Mouse (Mus musculus) embryonic facial prominence, embryonic 11.5 days (tissue): Measurements from ENCODE around the gene Gm20388. TPM values are rescaled to one million over a fixed set of nuclear protein-coding genes. Genes with fewer than 3 reads are reported as not detected.

Source experiments
- ATAC-seq: fragments of 200-750 bp; cut with Nextera tagmentation; replicated peaks from 2 replicates; pipeline ENCODE4 v1.8.0; 2017; ENCODE audit warnings: low read depth; ENCODE audit not compliant: insufficient number of reproducible peaks, low FRiP score, low TSS enrichment
- DNase-seq: peaks from one replicate; pipeline ENCODE4 v3.0.0-alpha.2; 2015; ENCODE audit warnings: low spot score
- H3K27ac ChIP-seq: fragments of 300-500 bp; sonication (generic); replicated peaks from 2 replicates; pipeline ENCODE4 v1.5.1; 2014; ENCODE audit warnings: mild to moderate bottlenecking, low read depth, low read length, control low read depth
- H3K27me3 ChIP-seq: fragments of 300-500 bp; sonication (generic); 2 replicates; pipeline ENCODE4 v1.6.1; 2014; ENCODE audit warnings: mild to moderate bottlenecking, low read length, moderate library complexity, mixed read lengths; ENCODE audit not compliant: control insufficient read depth, insufficient read depth
- H3K36me3 ChIP-seq: fragments of 300-500 bp; sonication (generic); replicated peaks from 2 replicates; pipeline ENCODE4 v1.6.1; 2014; ENCODE audit warnings: low read depth, mild to moderate bottlenecking, low read length, moderate library complexity, mixed read lengths; ENCODE audit not compliant: control insufficient read depth, insufficient read depth
- H3K4me1 ChIP-seq: fragments of 300-500 bp; sonication (generic); 2 replicates; pipeline ENCODE4 v1.6.1; 2014; ENCODE audit warnings: low read length, mixed read lengths; ENCODE audit not compliant: control insufficient read depth, insufficient read depth
- H3K4me2 ChIP-seq: fragments of 300-500 bp; sonication (generic); 2 replicates; pipeline ENCODE4 v1.6.1; 2014; ENCODE audit warnings: low read depth, mild to moderate bottlenecking, control low read depth, low read length, moderate library complexity
- H3K4me3 ChIP-seq: fragments of 300-500 bp; sonication (generic); 2 replicates; pipeline ENCODE4 v1.5.1; 2014; ENCODE audit warnings: low read depth, low read length, control low read depth
- H3K9ac ChIP-seq: fragments of 300-500 bp; sonication (generic); replicated peaks from 2 replicates; pipeline ENCODE4 v1.6.1; 2014; ENCODE audit warnings: mild to moderate bottlenecking, control low read depth, low read length
- H3K9me3 ChIP-seq: fragments of 300-500 bp; sonication (generic); replicated peaks from 2 replicates; pipeline ENCODE4 v1.6.1; 2016; ENCODE audit warnings: mild to moderate bottlenecking, low read length, inconsistent platforms, mixed read lengths; ENCODE audit not compliant: control insufficient read depth
- WGBS: fragments of 180-500 bp; shearing (Covaris S2); extraction: QIAGEN DNeasy Blood & Tissue Kit; methylation state at CpG from one replicate; pipeline ENCODE4 v1.1.7; 2014; 5-methylcytosine and 5-hydroxymethylcytosine counted together
- polyA plus RNA-seq: library from polyadenylated mRNA; unstranded; fragments of >200 nt; fragmentation: Nextera tagmentation; extraction: Ambion mirVana; gene quantifications from 2 replicates; pipeline ENCODE4 v1.2.1, GENCODE M21; 2014

The Gm20388 gene
- polyA plus RNA-seq, 1 experiment from 2014 or later, result 3.1 TPM

DNA sequence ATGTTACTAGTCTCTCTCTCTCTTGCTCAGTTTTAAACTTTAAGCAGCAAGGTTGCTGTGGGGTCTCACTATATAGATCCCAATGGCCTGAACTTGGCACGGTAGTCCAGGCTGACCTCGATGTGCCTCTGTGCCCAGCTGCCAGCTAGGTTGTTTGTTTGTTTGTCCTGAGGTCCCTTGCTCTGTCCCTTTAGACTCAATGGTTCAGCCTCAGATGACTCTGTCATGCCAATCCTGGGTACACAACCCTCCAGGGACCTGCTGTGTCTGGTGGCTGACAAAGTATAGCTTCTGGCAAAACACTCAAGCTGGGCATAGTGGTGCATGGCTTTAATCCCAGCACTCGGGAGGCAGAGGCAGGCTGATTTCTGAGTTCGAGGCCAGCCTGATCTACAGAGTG, 337.8 kb downstream of the Gm20388 start:
- no peak for DNase-seq
- 95% methylated on average over 4 of the region's 4 CpGs for WGBS

DNA sequence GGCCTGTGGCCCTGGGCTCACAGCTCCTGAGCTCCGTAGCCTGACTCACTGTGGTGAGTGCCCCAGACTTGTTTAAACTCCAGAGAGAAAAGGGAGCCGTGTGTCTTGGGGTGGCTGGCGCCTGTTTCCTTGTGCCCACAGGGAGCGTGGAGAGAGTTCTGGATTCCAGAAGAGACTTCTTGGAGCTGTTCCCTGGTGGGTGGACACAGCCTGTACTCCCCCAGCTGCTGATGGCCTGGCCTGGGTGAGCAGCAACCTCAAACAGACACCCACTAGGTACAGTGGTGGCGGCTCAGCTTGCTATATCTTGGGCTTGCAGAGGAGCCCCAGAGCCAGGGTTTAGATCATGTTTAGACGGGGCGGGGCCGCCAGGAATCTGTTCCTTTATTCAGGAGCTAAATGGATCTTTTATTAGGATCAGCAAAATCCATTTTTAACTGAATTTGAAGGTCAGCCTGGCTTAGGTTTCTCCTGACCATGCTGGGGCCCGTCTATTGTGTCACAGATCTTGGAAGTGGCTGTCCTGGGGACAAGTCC, 339.2 kb downstream of the Gm20388 start:
- Histone ChIP-seq H3K27ac (no peak overlapping the region), H3K9me3 (no peaks in the 10 kb centered on the region), H3K9ac (no peak overlapping the region), H3K27me3 (no peaks in the 10 kb centered on the region), H3K4me1 (no peaks in the 10 kb centered on the region), H3K4me3 (no peak overlapping the region), H3K4me2 (no peak overlapping the region), H3K36me3 (no peaks in the 10 kb centered on the region)
- no peak for DNase-seq
- 79% methylated on average over 9 of the region's 9 CpGs for WGBS
- no peak for ATAC-seq

More for the DNA sequence above, 337.8 kb downstream of the Gm20388 start:
- no peaks in the 10 kb centered on the region for H3K27me3 ChIP-seq
- ATAC-seq, result no peak
- no peak overlapping the region for H3K27ac ChIP-seq
- H3K36me3 ChIP-seq, result no peaks in the 10 kb centered on the region; the same call in none of the 2 replicates
- no peak overlapping the region for H3K4me2 ChIP-seq
- H3K9me3 ChIP-seq, result no peaks in the 10 kb centered on the region; the same call in 1 of the 2 replicates
- H3K4me1 ChIP-seq, result no peaks in the 10 kb centered on the region
- H3K9ac ChIP-seq, result no peak overlapping the region
- no peak overlapping the region for H3K4me3 ChIP-seq

DNA sequence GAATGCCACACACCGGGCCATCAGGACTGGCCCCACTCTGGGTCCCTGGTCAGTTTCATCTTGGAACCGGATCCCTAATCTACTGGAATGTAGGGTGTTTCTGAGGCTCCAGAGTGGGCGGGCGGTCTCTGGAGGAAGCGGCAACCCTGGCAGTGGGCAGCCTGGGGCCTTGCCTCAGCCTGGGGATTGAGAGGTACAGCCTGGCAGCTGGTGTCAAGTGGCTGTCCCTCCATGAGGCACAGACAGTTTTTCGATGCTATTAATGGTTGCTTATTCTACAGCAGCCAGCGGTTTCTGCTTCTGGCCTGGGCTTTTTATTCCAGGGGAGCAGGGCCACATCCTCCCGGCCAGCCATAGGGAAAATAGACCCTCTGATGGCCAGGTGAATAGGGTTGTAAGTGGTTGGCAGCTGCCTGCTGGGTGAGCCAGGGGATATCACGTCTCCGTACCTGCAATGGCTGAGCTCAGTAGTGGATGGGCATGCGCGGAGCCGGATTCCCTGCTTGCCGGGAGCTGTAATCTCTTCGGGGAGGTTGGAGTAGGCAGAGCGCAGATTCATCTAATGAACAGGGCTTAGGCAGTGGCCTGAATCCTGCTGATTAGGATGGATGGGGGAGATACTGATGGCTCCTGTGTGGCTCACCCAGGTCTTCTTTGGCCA, 340.2 kb downstream of the Gm20388 start:
- H3K4me1 ChIP-seq, result no peaks in the 10 kb centered on the region
- H3K9me3 ChIP-seq, result no peaks in the 10 kb centered on the region
- no peaks in the 10 kb centered on the region for H3K36me3 ChIP-seq
- DNase-seq (no peak), ATAC-seq (no peak)
- H3K27me3 ChIP-seq, result no peaks in the 10 kb centered on the region
- H3K27ac ChIP-seq, result no peak overlapping the region
- no peak overlapping the region for H3K4me3 ChIP-seq
- no peak overlapping the region for H3K4me2 ChIP-seq
- H3K9ac ChIP-seq, result no peak overlapping the region
- 71% methylated on average over 16 of the region's 16 CpGs for whole genome bisulfite sequencing

DNA sequence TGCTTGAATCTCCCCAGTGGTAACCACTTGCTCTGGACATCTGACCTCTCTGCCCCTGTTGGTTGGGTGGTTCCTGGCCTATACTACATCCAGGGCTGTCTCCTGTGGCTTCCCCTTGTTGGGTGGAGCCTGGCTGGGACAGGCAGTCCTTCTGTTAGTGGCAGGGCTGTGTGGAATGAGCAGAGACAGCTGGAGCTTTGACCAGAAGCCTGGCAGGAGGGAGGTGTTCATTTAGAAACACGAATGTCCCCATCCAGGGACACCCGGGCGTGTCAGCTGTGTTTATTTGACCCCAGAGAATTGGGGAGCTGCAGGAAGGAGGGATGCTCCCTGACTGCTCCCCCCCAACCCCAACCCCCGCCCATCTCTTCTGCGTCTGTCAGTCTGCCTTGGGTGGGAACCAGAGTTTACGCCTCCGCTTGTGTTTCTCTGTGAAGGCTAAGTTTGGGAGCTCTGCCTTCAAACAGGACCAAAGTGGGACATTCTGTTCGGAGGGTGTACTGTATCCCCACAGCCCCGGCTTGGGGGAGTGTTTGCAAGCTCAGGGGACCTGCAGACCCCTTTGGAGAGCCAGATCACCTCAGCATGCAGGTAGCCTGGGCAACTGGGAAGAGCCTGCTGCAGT, 340.9 kb downstream of the Gm20388 start:
- Histone ChIP-seq H3K4me2 (no peak overlapping the region), H3K9me3 (no peaks in the 10 kb centered on the region), H3K36me3 (no peaks in the 10 kb centered on the region), H3K9ac (no peak overlapping the region), H3K4me3 (no peak overlapping the region), H3K27ac (no peak overlapping the region), H3K4me1 (no peaks in the 10 kb centered on the region), H3K27me3 (no peaks in the 10 kb centered on the region)
- 77% methylated on average over 9 of the region's 9 CpGs for WGBS
- no peak for ATAC-seq
- no peak for DNase-seq

DNA sequence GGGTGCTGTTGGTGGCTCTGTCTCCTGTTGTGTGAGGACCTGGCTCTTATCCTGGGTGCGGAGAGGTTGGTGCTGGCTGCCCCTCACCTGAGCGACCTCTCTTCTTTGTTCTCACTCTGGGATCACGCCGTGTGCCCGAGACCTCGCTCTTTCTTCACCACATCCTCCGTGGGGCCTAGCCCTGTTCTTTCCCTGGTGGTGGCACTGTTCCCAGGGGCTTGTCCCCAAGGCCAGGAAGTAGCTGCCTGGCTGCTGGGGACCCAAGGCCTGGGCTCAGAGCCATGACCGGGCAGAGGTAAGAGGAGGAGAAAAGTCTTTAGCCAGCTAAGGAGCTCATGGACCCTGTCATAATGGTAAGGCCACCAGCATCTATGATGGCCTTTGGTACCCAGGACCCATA, 343.0 kb downstream of the Gm20388 start:
- H3K36me3 ChIP-seq, result no peaks in the 10 kb centered on the region
- H3K27me3 ChIP-seq, result no peaks in the 10 kb centered on the region
- no peaks in the 10 kb centered on the region for H3K9me3 ChIP-seq
- H3K4me2 ChIP-seq, result no peak overlapping the region
- WGBS, result 86% methylated on average over 8 of the region's 8 CpGs
- no peaks in the 10 kb centered on the region; the same call in 1 of the 2 replicates for H3K4me1 ChIP-seq
- no peak for ATAC-seq
- no peak overlapping the region for H3K9ac ChIP-seq
- DNase-seq, result no peak
- no peak overlapping the region for H3K27ac ChIP-seq
- no peak overlapping the region for H3K4me3 ChIP-seq

DNA sequence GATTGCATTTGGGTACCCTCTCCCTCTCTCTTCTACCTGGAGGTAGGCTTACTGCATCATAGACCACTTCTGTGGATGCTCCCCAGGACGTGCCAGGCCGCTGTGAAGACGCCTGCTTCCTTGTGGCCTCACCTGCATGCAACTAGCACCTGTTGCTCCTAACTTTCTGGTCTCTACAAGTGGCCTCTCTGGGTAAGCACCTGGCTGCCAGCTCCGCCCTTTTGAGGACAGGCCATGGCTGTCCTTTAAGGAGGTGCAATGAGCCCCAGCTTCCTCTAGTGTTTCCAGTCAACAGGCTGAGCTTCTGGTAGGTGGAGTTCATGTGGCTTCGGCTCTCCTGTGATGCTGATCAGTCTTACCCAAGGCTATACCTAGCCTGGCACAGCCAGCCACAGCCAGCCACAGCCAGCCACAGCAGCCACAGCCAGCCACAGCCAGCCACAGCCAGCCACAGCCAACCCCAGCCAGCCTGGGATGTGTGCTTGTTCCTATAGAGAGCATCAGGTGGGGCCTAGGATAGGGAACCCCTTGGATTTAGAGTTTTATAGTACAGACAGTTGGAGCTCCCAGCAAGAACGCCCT, 344.9 kb downstream of the Gm20388 start:
- Histone ChIP-seq H3K27ac (no peak overlapping the region), H3K27me3 (no peaks in the 10 kb centered on the region), H3K4me3 (no peak overlapping the region), H3K9me3 (no peaks in the 10 kb centered on the region), H3K4me2 (no peak overlapping the region), H3K4me1 (peaks cover 4% of the 10 kb centered on the region), H3K9ac (no peak overlapping the region), H3K36me3 (no peaks in the 10 kb centered on the region)
- 84% methylated on average over 6 of the region's 6 CpGs for WGBS
- no peak for ATAC-seq
- no peak for DNase-seq

DNA sequence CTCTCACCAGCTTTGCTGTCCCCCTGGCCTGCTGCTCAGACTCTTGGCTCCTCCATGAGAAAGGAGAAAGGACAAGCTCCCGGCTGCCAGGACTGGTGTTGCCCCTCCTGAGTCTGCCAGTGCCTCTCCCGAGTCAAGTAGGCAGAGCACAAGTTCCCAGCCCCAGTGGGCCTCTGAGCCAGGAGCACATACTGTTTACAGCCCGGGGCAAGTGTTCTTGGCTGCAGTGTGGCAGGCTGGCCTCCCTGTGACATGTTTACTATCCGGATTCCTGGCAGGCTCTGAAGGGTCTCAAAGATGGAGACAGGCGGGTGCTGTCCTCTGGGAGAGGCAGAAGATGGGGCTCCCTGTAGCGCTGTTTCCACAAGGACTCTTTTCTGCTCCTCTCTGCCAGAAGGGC, 346.3 kb downstream of the Gm20388 start:
- ATAC-seq, result no peak
- no peaks in the 10 kb centered on the region for H3K9me3 ChIP-seq
- peaks cover 15% of the 10 kb centered on the region for H3K4me1 ChIP-seq
- no peak overlapping the region for H3K27ac ChIP-seq
- no peaks in the 10 kb centered on the region for H3K27me3 ChIP-seq
- H3K4me3 ChIP-seq, result no peak overlapping the region
- H3K4me2 ChIP-seq, result no peak overlapping the region
- 49% methylated on average over 6 of the region's 6 CpGs for WGBS
- no peak for DNase-seq
- no peak overlapping the region; the same call in 1 of the 2 replicates for H3K9ac ChIP-seq
- no peaks in the 10 kb centered on the region for H3K36me3 ChIP-seq

DNA sequence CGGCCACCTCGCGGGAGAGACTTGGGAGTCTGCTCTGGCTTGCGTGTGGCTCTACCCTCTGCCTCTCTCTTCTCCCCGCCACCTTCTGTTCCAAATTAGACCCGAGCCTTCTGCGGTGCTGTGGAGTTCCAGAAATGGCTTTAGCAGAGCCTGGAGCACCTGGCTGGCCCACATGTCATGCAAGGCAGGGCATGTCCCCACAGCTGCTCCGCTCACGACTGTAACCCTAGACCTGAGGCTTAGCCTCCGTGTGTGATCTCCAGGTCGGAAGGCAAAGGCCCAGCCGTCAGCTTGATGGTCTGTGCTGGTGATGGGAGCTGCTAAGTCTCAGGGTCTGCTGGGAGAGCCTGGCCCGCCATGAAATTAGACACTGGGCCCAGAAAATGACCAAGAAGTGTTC, 348.6 kb downstream of the Gm20388 start:
- no peak overlapping the region for H3K4me2 ChIP-seq
- H3K9ac ChIP-seq, result no peak overlapping the region
- no peaks in the 10 kb centered on the region for H3K36me3 ChIP-seq
- DNase-seq (peak; percentile 52), ATAC-seq (no peak)
- no peak overlapping the region for H3K27ac ChIP-seq
- no peaks in the 10 kb centered on the region for H3K27me3 ChIP-seq
- H3K4me1 ChIP-seq, result peaks cover 15% of the 10 kb centered on the region
- no peaks in the 10 kb centered on the region for H3K9me3 ChIP-seq
- 53% methylated on average over 13 of the region's 13 CpGs for WGBS
- no peak overlapping the region for H3K4me3 ChIP-seq
